Mouse (Mus musculus) left cerebral cortex, adult 9 months (tissue): Measurements from ENCODE around the gene Ces3b.

Source experiments
- DNase-seq, 2 experiments: peaks; one replicate each; pipeline ENCODE4 v3.0.0; 2022; ENCODE audit warnings: low spot score in 2 of 2

Ces3b gene

GRCm38 (mm10) chr8:105142395-105142794 is 58.8 kb downstream of the Ces3b start:
- DNase-seq, result no peak
